In genomic region chr1:33763826-33764225, GRCm38 (mm10) we compare ENCODE assay signal across 21 mouse cellular contexts. TPM values are rescaled to one million over a fixed set of nuclear protein-coding genes. Genes with fewer than 3 reads are reported as not detected.
DNase-seq lines count a peak whose midpoint lies in the region; ATAC-seq and TF ChIP-seq lines count a peak whose summit lies in the region.
"Had no signal": no experiment of that assay in that cellular context is flagged by ENCODE, and none has a peak within 500 bp of the region (broad histone marks: within the 10 kb centered on the region; RNA-seq: fewer than 3 reads in every experiment).

No protein-coding gene starts in this region.

- H3K4me1 ChIP-seq in kidney, postnatal 0 days (replicated peaks; ENCODE audit: insufficient read depth, low read length) = peaks cover 3% of the 10 kb centered on the region; the same call in 1 of the 2 replicates
- H3K4me1 ChIP-seq in embryonic facial prominence, embryonic 10.5 days = 0 out of 2 replicates have a peak, but pooled peaks cover 5% of the 10 kb centered on the region
- H3K4me1 ChIP-seq: forebrain, embryonic 12.5 days; heart, embryonic 12.5 days had no signal

- H3K27me3 ChIP-seq in kidney, postnatal 0 days (ENCODE audit: insufficient read depth, low read length) = no peaks in the 10 kb centered on the region
- no peaks in the 10 kb centered on the region for H3K27me3 ChIP-seq in embryonic facial prominence, embryonic 10.5 days (replicated peaks; ENCODE audit: low read depth, poor library complexity, severe bottlenecking)
- H3K27me3 ChIP-seq: CH12.LX; forebrain, embryonic 12.5 days; heart, embryonic 12.5 days; Patski had no signal

- DNase-seq in heart, adult 11 months = peak; percentile 25
- no peak for DNase-seq in heart, adult 18-20 months
- DNase-seq in kidney, postnatal 0 days (ENCODE audit: low spot score) = peak; percentile 50
- no peak for DNase-seq in kidney, adult 11 months
- peak; percentile 54 for DNase-seq in embryonic facial prominence, embryonic 10.5 days (ENCODE audit: low spot score)
- DNase-seq in layer of hippocampus, adult 11-12 months (ENCODE audit: low spot score) = no peak
- DNase-seq: adrenal gland, postnatal 14 days; cerebellum, adult 18-20 months; cerebellum, adult 9-11 months; cerebellum, postnatal 36 days; gastrocnemius, postnatal 36 days had no signal

- H3K9ac ChIP-seq in kidney, postnatal 0 days (ENCODE audit: low read depth, low read length) = no peak overlapping the region
- H3K9ac ChIP-seq: forebrain, embryonic 12.5 days; heart, embryonic 12.5 days had no signal

- 43% methylated on average over 2 of the region's 2 CpGs for WGBS in kidney, postnatal 0 days
- 33% methylated on average over 2 of the region's 2 CpGs for WGBS in embryonic facial prominence, embryonic 10.5 days

- H3K9me3 ChIP-seq in kidney, postnatal 0 days (replicated peaks; ENCODE audit: low read length) = no peaks in the 10 kb centered on the region
- H3K9me3 ChIP-seq in embryonic facial prominence, embryonic 10.5 days = no peaks in the 10 kb centered on the region
- H3K9me3 ChIP-seq: forebrain, embryonic 12.5 days; heart, embryonic 12.5 days had no signal

- TF ChIP-seq CTCF in kidney, postnatal 0 days (IDR thresholded peaks at IDR 0.05; ENCODE audit: low read depth) = no peak

- no peak for ATAC-seq in kidney, postnatal 0 days (replicated peaks; ENCODE audit: low FRiP score, low read depth)
- no peak for ATAC-seq in frontal cortex, adult (ENCODE audit: low TSS enrichment)
- ATAC-seq: activated CD4-positive, CD25-positive, alpha-beta regulatory T cell, adult 4 months; forebrain, embryonic 16.5 days; hindbrain, embryonic 16.5 days; inflammation-experienced regulatory T-cells, adult 6 months; intestine, postnatal 0 days; Patski had no signal

- no peak overlapping the region for H3K4me3 ChIP-seq in kidney, postnatal 0 days (replicated peaks; ENCODE audit: low read depth, low read length)
- no peak overlapping the region for H3K4me3 ChIP-seq in embryonic facial prominence, embryonic 10.5 days
- H3K4me3 ChIP-seq: forebrain, embryonic 12.5 days; heart, embryonic 12.5 days had no signal

- 0 out of 2 replicates have a peak, but pooled peaks cover 12% of the 10 kb centered on the region for H3K36me3 ChIP-seq in kidney, postnatal 0 days (ENCODE audit: insufficient read depth, low read length)
- H3K36me3 ChIP-seq in embryonic facial prominence, embryonic 10.5 days (replicated peaks) = peaks cover 61% of the 10 kb centered on the region

- H3K27ac ChIP-seq in kidney, postnatal 0 days = no peak overlapping the region
- H3K27ac ChIP-seq in embryonic facial prominence, embryonic 10.5 days (replicated peaks) = no peak overlapping the region
- H3K27ac ChIP-seq: forebrain, embryonic 12.5 days had no signal

- H3K4me2 ChIP-seq in kidney, postnatal 0 days (ENCODE audit: low read length) = no peak overlapping the region
- H3K4me2 ChIP-seq: forebrain, embryonic 12.5 days; heart, embryonic 12.5 days had no signal

RNA-seq across cellular contexts. Expression of gene Bag2, which starts 6.2 kb away (rescaled TPM):
- 10 to 100 TPM; 34.4 to 39.9 TPM for total RNA-seq in heart, adult 18-20 months (2021)
- polyA plus RNA-seq in kidney, postnatal 0 days (2015; fragmentation: Nextera tagmentation; extraction: Ambion mirVana) = 76.9 and 81.0 TPM in 2 replicates
- 59.0 and 65.7 TPM in 2 replicates for polyA plus RNA-seq in embryonic facial prominence, embryonic 10.5 days (2016; fragmentation: Nextera tagmentation; extraction: Ambion mirVana)

RNA-seq across cellular contexts. Expression of gene Rab23, which starts 44.1 kb away (rescaled TPM):
- 10 to 100 TPM in 1 of 2 experiments, 1 to 10 TPM in 1; 7.8 to 10.4 TPM for total RNA-seq in heart, adult 18-20 months (2021)
- polyA plus RNA-seq in kidney, postnatal 0 days (2015; fragmentation: Nextera tagmentation; extraction: Ambion mirVana) = 17.9 and 18.4 TPM in 2 replicates
- 32.3 and 35.2 TPM in 2 replicates for polyA plus RNA-seq in embryonic facial prominence, embryonic 10.5 days (2016; fragmentation: Nextera tagmentation; extraction: Ambion mirVana)

RNA-seq across cellular contexts. Expression of gene Zfp451, which starts 50.6 kb away (rescaled TPM):
- 10 to 100 TPM; 11.7 to 12.5 TPM for total RNA-seq in heart, adult 18-20 months (2021)
- polyA plus RNA-seq in kidney, postnatal 0 days (2015; fragmentation: Nextera tagmentation; extraction: Ambion mirVana) = 15.5 and 16.2 TPM in 2 replicates
- polyA plus RNA-seq in embryonic facial prominence, embryonic 10.5 days (2016; fragmentation: Nextera tagmentation; extraction: Ambion mirVana) = 33.6 and 35.7 TPM in 2 replicates

Comparison
In these comparisons a context has a peak if more than half of its experiments do, and no peak if none do; other contexts are left out.
1. DNase-seq: peak in heart, adult 11 months (single experiment), kidney, postnatal 0 days (single experiment) and embryonic facial prominence, embryonic 10.5 days (single experiment); none in heart, adult 18-20 months (0 of 2), kidney, adult 11 months (single experiment) and layer of hippocampus, adult 11-12 months (single experiment).